Mouse (Mus musculus) layer of hippocampus, postnatal 25 days (tissue): Measurements from ENCODE around the gene Zfp358. TPM values are rescaled to one million over a fixed set of nuclear protein-coding genes. Genes with fewer than 3 reads are reported as not detected.

Experiments used
- DNase-seq, 2 experiments: peaks; one replicate each; pipeline ENCODE4 v3.0.0; 2022; ENCODE audit warnings: mixed read lengths in 2 of 2, low spot score in 1 of 2; ENCODE audit errors: extremely low spot score in 1 of 2
- total RNA-seq, 2 experiments: library from RNA; stranded (reverse); gene quantifications; 2 replicates each; pipeline ENCODE4 v1.2.3; 2021

The Zfp358 gene
- 10 to 100 TPM; 29.0 to 32.5 TPM for total RNA-seq

DNA sequence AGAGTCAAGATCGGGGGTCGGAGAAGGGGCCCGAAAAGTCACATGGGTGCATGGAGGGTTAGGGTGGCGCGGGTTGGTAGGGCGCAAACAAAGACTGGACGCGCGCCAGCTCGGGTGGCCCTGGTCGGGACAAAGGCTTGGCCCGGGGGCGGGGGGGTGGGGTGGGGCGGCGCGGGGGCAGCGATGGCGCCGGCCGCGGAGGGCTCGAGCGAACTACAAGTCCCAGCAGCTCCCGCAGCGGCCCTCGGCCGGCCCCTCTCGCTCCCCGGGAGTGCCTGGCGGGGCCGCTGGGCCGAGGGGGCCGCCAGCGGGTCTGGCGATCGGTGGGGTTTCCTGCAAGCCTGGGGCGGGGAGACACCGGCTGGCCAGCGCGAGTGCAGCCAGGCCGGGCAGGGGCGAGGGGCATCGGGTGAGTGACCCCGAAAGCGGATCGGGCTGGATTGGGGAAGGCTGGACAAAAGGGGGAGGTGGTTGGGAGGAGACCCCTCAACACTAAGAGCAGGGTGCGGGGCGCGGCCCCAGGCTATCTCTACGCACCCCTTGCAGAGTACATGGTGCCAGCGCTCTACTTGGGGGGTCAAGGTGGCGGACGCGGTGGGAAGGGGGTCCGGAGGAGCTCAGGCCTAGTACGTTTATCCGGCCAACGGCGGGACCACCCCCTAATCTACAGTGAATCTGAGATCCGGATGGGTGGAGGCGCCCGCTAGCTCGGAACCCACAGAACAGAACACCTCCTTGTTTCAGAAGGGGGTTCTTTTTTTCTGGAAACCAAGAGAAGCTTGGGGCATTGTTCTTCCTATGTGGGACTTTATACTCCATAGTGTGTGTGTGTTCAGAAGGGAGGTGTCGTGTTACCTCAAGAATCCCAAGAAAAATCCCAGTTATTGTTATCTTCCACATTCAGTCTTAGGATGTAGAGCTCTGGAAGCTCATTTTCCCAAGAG lies at the start of gene Zfp358:
Gene Zfp358 (plus strand): TSS at position 238 of the 944 bp plus-strand sequence.
- peak; percentile 60 to 68 for DNase-seq

GRCm38 (mm10) chr8:3449226-3449625 lies 43.7 kb upstream of the Zfp358 start:
- DNase-seq, result no peak

- peak in 1 of 2 experiments; percentile 67 for DNase-seq
Observed at GRCm38 (mm10) chr8:3450670-3451069, 42.3 kb upstream of the Zfp358 start.

GRCm38 (mm10) chr8:3451992-3452391 lies 40.9 kb upstream of the Zfp358 start:
- no peak for DNase-seq

DNA sequence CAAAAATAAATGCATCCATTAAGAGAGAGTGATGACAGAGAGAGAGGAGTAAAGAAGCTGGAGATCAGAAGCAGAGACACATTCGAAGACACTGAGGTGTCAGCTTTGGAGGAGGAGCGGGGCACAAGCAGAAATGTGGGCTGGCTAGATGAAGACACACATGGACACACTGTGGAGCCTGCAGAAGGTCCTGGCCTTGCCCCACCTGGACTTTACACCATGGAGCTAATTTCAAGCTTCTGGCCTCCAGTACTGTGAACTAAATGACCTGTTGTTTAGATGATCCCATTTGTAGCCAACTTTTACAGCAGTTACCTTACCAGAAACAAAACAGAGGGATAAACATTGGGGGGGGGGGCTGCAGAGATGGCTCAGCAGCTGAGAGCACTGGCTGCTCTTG lies 29.7 kb upstream of the Zfp358 start:
- DNase-seq, result no peak

DNA sequence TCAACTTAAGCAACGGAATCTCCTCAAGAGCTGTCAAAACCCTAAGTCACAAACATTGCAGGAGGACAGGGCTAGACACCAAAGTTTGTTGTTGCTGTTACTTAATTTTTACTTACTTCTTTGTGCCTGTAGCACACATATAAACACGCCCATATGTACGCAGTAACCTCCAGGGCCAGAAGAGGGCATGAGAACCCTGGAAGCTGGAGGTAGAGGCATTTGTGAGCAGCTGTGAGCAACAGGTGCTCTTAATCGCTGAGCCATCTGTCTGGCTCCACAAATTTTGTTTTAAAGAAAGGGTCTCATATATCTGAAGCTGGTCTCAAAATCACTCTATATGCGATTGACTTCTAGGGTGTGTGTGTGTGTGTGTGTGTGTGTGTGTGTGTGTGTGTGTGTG lies 28.6 kb upstream of the Zfp358 start:
- peak in 1 of 2 experiments; percentile 25 for DNase-seq

DNA sequence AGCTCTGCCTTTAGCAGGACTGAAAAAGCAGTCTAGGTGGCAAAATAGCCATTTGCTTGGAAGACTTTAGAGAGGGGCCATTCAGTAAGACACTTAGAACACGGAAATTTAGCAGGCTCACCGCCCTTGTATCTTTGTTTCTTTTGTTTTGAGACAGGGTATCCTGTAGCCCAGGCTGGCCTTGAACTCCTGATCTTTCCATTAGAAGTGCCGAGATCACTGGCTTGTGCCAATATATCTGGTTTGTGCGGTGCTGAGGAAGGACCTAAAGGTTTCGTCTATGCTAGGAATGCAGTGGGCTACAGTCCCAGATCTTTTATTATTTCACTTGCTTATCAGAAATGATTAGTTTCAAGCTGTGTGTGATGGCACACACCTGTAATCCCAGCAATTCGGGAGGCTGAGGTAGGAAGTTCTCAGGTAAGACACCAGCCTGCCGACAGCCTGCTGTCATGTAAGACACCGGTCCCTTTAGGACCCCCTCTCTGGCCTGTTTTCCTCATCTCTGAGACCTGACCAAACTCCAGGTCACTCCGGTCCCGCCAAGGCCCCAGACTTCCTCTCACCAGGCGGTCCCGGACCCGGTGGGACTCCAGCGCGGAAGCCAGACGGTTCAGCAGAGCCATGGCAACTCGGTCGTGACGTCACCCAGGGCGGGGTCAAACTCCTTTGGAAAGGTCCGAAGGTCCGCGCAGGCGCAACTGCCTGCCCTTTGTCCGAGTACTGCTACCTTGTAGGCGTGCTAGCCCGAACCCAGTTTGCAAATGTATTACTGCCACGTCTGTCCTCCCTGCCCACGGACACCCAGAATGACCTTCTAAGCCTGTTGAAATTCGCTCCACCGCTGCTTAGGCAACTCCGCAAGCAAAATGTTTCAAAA lies 25.7 kb upstream of the Zfp358 start, which contains the start of gene Pex11g:
Gene Pex11g (minus strand): TSS at position 675 of the 880 bp plus-strand sequence.
- DNase-seq, result peak; percentile 69 to 75

GRCm38 (mm10) chr8:3467886-3468545 lies 24.9 kb upstream of the Zfp358 start:
- DNase-seq, result no peak

- DNase-seq, result no peak
Observed at GRCm38 (mm10) chr8:3468838-3469237, 24.1 kb upstream of the Zfp358 start.

DNA sequence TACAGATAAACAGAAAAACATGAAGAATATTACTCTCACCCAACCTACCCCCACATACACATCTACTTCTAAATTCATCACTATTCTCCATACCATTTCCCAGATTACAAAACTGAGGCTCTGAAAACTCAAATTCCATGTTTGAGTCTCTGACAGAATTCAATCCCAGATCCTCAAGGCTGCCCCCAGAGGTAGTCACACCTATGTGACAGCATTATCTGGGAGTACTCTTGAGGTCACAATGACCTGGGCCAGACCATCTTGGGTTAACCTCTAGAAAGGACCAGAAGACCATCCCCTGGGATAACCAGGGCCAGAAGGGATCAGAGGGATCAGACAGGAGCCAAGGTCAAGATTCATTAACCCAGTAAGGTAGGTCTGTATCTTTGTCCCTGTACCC lies 22.4 kb upstream of the Zfp358 start, which contains the start of gene Tex45:
Gene Tex45 (plus strand): TSS at position 301 of the 400 bp plus-strand sequence.
- DNase-seq, result no peak

GRCm38 (mm10) chr8:3475715-3476429 lies 17.1 kb upstream of the Zfp358 start:
- no peak for DNase-seq

DNA sequence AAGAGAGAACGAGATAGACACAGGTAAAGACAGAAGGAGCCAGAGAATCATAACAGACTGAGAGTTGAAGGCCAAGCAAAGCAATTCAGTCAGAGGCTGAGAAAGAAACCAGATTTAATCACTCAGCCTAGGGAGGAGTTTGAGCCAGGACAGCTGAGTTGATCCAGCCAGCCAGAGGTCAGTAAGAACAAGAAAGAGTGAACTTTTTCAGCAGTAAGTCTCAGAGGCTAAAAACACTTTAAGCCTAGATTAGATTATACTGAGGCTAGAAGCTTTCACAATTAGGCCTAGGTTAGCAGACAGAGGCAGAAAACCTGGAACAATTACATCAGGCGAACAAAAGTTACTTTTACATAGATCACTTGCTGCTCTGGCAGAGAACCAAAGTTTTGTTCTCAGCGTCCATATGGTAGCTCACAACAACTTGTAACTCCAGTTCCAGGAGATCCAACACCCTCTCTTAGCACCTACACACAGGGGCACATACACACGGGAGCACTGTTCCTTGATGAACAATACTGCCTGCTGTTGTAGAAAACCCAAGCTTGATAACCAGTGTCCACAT lies 12.6 kb upstream of the Zfp358 start:
- DNase-seq, result no peak

DNA sequence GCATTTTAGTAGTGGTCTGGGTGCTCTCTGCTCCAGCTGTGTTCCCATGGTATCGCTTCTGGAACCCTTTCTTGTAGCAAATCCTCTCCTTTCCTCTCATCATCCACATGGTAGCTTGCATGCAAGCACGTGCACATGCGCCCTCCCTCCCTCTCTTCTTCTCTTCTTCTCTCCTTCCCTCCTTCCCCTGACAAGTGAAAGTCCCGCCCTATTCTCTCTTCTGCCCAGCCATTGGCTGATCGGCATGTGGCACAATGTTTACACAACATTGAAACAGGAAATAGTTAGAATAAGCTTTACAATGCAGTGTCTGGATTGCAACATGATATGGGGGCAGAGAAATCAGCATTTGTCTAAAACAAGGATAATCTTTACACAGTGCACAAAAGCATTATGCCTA lies 11.3 kb upstream of the Zfp358 start:
- no peak for DNase-seq

GRCm38 (mm10) chr8:3482240-3482740 lies 10.6 kb upstream of the Zfp358 start:
- DNase-seq, result no peak

DNA sequence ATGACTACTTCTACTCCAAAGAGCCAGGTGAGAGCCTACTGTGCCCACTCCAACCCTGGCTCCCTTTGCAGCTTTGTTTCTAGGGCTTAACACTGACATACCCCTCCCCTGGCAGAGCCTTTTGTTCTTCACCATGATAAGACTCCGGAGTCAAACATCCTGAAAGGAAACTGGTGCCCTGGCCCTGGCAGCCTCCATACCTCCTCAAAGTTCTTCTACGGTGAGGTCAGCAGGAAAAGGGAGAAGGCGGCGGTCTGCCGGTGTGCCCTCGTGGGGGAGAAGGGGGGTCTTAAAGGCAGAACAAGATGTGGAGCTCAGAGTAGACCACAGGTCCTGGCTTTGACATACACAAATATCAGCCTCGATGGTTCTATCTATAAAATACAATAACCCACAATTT lies 9.4 kb upstream of the Zfp358 start:
- DNase-seq, result no peak

- DNase-seq, result no peak
Observed at GRCm38 (mm10) chr8:3485192-3485591, 7.7 kb upstream of the Zfp358 start.

- DNase-seq, result no peak
Observed at GRCm38 (mm10) chr8:3493845-3494208, 889 bp downstream of the Zfp358 start.

DNA sequence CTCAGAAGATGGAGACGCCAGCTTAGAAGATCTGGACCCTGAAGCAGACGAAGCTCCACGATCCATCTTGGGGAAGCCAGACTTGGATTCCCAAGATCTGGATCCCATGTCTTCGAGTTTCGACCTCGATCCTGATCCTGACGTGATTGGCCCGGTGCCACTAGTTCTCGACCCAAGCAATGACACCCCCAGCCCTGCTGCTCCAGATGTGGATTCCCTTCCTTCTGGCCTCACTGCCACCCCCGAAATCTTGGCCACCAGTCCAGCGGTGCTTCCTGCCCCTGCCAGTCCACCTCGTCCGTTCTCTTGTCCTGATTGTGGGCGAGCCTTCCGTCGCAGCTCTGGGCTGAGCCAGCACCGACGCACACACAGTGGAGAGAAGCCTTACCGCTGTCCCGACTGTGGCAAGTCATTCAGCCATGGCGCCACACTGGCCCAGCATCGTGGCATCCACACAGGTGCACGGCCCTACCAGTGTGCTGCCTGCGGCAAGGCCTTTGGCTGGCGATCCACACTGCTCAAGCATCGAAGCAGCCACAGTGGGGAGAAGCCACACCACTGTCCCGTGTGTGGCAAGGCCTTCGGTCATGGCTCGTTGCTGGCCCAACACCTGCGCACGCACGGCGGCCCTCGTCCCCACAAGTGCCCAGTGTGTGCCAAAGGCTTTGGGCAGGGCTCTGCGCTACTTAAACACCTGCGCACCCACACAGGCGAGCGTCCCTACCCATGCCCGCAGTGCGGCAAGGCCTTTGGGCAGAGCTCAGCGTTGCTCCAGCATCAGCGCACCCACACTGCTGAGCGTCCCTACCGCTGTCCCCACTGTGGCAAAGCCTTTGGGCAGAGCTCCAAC lies 2.9 kb downstream of the Zfp358 start:
- DNase-seq, result no peak

- no peak for DNase-seq
Observed at GRCm38 (mm10) chr8:3496428-3496748, 3.5 kb downstream of the Zfp358 start.
